ENCODE assay signal across 28 mouse cellular contexts in genomic region chr2:31863766-31864165, GRCm38 (mm10). TPM values are rescaled to one million over a fixed set of nuclear protein-coding genes. Genes with fewer than 3 reads are reported as not detected.
"Had no signal": no experiment of that assay in that cellular context is flagged by ENCODE, and none has a peak within 500 bp of the region (broad histone marks: within the 10 kb centered on the region; RNA-seq: fewer than 3 reads in every experiment).

No protein-coding gene starts in this region.

- H3K4me1 ChIP-seq: liver, embryonic 13.5 days; liver, embryonic 15.5 days had no signal

- H3K36me3 ChIP-seq: heart, embryonic 10.5 days; heart, embryonic 12.5 days; hindbrain, embryonic 10.5 days; hindbrain, embryonic 12.5 days; intestine, embryonic 15.5 days; limb, embryonic 10.5 days; limb, embryonic 12.5 days; liver, embryonic 13.5 days; liver, embryonic 15.5 days had no signal

- H3K4me3 ChIP-seq: gastrocnemius, adult 2 months; heart, embryonic 10.5 days; heart, embryonic 12.5 days; hindbrain, embryonic 10.5 days; hindbrain, embryonic 12.5 days; intestine, embryonic 15.5 days; layer of hippocampus, adult 2 months; left cerebral cortex, adult 2 months; limb, embryonic 10.5 days; limb, embryonic 12.5 days; liver, embryonic 13.5 days; liver, embryonic 15.5 days had no signal

- ATAC-seq: hindbrain, embryonic 16.5 days; inflammation-experienced regulatory T-cells, adult 6 months; intestine, embryonic 15.5 days; intestine, postnatal 0 days had no signal

- DNase-seq: gastrocnemius, adult 2 months; gastrocnemius, postnatal 10 days; gastrocnemius, postnatal 25 days; heart, adult 18-20 months; heart, postnatal 10 days; heart, postnatal 4 days; kidney, postnatal 10 days; kidney, postnatal 4 days; liver; liver, embryonic 13.5 days had no signal

- H3K4me2 ChIP-seq: heart, embryonic 12.5 days; hindbrain, embryonic 12.5 days; hindbrain, embryonic 14.5 days; intestine, embryonic 15.5 days; limb, embryonic 12.5 days; liver, embryonic 11.5 days; liver, embryonic 13.5 days; liver, embryonic 15.5 days had no signal

- H3K27ac ChIP-seq: gastrocnemius, adult 2 months; heart, embryonic 10.5 days; hindbrain, embryonic 10.5 days; hindbrain, embryonic 12.5 days; hindbrain, embryonic 14.5 days; intestine, embryonic 15.5 days; left cerebral cortex, adult 2 months; limb, embryonic 10.5 days; limb, embryonic 12.5 days; liver, embryonic 13.5 days; liver, embryonic 15.5 days had no signal

- H3K9me3 ChIP-seq: heart, embryonic 10.5 days; heart, embryonic 12.5 days; hindbrain, embryonic 10.5 days; hindbrain, embryonic 12.5 days; intestine, embryonic 15.5 days; limb, embryonic 10.5 days; limb, embryonic 12.5 days; liver, embryonic 13.5 days; liver, embryonic 15.5 days had no signal

- H3K9ac ChIP-seq: heart, embryonic 12.5 days; hindbrain, embryonic 12.5 days; hindbrain, embryonic 14.5 days; intestine, embryonic 15.5 days; limb, embryonic 12.5 days; liver, embryonic 13.5 days; liver, embryonic 15.5 days had no signal

RNA-seq across cellular contexts. Expression of gene Fibcd1, which starts 18.0 kb away (rescaled TPM):
- polyA plus RNA-seq: heart, embryonic 16.5 days; liver, embryonic 15.5 days had no signal

RNA-seq across cellular contexts. Expression of gene Lamc3, which starts 23.3 kb away (rescaled TPM):
- polyA plus RNA-seq: inflammation-experienced regulatory T-cells, adult 6 months; liver, embryonic 15.5 days had no signal

RNA-seq across cellular contexts. Expression of gene Qrfp, which starts 53.4 kb away (rescaled TPM):
- polyA plus RNA-seq: frontal cortex, adult 2 months; heart, embryonic 10.5 days; heart, embryonic 12.5 days; hindbrain, embryonic 14.5 days; hindbrain, embryonic 16.5 days; kidney, embryonic 16.5 days; liver, embryonic 11.5 days had no signal
